Mouse (Mus musculus): ENCODE data around the gene Gdf7. TPM values are rescaled to one million over a fixed set of nuclear protein-coding genes. Genes with fewer than 3 reads are reported as not detected.

The Gdf7 gene
- total RNA-seq, 2 experiments from 2014 or later: not detected

DNA sequence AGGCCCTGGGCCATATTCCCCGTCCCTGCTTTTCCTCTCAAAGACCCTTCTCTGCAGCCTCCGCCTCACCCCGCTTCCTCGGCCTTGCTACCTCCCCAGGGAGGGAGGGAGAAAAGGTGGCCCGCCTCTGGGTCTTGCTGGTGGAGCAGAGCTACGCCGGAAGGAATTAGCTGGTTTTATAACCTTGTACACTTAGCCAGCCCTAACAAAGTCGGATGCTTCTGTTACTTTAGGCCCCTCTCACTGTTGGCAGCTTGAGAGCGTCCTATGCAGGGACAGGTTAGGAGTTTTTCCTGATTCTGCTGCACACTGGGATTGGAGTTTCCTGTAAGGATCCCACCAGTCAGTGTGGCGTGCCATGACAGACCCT lies 1.7 kb downstream of the Gdf7 start:
- ATAC-seq (replicated peaks; ENCODE audit: low FRiP score, low TSS enrichment, poor library complexity, severe bottlenecking): no peak

DNA sequence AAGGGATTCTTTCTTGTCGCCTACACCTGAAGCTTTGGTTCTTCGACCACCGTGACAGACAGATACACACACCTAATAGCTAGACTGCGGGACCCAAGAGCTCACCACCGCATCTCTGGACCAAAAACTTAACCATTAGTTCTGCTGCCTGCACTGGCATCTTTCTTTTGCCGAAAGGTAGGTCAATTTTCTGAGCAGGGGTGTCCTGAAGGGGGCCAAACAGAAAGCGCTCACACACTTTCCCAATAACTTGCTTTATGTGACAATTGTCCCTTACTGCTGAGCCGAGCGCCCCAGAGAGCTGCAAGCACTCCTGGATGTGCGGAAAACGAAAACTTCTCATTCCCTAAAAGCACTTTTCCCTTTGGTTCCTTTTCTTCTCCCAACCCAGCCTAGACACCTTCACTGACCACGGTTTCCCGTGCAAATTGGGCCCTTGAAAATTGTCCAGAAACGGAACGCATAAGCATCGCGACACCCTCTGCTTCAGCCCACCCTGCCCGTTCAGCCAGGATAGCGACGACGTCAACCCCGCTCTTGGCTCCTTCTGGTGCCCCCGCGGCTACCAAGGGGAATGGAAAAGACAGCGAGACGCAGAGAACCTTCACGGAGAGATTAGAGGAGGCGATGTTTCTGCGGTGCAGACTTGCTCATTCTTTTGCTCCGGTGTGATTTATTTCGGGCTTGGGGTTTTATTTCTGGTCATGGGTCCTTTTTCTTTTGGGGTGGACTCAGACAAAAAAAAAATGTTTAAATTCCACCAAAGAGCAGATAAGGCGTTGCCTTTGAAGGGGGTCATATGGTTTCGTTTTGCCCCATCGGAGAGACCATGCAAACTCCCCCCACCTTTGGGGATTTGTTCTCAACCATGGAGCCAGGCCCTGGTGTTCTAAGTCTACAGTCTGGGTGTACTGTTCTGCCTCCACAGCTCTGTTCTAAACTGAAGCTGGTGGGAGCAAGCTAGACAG lies 2.3 kb downstream of the Gdf7 start:
- no peak for ATAC-seq (replicated peaks; ENCODE audit: low FRiP score, low TSS enrichment, poor library complexity, severe bottlenecking)

DNA sequence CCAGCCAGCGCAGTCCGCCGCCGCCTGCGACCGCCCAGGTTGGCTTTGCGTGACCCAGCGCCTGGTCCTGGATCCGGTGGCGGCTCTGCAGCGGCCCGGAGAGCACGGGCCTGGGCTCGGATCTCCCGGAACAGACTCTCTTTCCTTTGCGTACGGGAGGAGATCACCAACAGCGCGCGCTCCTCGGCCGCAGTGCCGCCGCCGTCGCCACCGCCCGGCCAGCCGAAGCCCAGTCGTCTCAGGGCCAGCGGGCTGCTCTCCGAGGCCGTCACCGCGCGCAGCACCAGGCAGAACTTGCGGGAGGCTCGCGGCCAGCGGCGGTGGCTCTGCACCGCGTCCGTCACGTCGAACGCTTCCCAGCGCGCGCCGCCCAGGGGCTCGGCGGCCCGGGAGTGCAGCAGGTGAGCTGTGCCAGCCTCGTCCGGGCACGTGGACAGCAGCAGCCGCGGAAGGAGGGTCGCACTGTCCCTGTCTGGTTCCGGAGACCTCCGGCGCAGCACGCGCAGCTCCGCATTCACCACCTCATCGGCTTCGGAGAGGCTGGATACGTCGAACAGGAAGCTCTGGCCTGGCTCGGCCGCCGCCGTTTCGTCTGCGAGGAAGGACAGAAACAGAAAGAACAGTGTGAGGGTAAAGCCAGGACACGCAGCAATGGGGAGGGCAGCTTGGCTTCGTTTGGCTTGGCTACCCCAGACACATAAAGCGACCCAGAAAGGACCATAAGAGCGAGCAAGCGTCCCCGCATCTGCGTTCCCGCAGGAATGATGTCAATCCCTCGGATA lies 3.2 kb downstream of the Gdf7 start:
- ATAC-seq (replicated peaks; ENCODE audit: low FRiP score, low TSS enrichment, poor library complexity, severe bottlenecking): no peak

DNA sequence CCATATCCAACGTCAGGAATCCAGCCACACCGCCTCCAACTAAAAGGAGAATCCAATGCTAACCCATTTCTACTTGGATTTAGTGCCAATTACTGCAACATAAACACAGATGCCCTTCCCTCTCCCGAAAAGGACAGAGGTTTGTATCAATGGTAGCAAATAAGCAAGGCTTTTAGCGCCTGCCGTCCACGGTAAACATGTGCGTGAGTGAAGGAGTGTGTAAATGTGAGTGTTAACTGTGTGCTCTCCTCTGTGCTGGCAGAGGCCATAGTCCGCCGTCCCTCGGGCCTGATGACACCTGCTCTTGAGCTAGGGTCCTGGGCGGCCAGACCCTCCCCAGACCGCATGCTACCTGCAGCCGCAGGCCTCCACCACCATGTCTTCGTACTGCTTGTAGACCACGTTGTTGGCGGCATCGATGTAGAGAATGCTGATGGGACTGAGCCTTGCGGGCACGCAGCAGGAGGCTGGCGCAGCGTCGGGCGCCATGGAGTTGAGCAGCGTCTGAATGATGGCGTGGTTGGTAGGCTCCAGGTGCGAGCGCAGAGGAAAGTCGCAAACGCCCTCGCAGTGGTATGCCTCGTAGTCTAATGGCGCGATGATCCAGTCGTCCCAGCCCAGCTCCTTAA lies 4.1 kb downstream of the Gdf7 start:
- ATAC-seq (replicated peaks; ENCODE audit: low FRiP score, low TSS enrichment, poor library complexity, severe bottlenecking): no peak

DNA sequence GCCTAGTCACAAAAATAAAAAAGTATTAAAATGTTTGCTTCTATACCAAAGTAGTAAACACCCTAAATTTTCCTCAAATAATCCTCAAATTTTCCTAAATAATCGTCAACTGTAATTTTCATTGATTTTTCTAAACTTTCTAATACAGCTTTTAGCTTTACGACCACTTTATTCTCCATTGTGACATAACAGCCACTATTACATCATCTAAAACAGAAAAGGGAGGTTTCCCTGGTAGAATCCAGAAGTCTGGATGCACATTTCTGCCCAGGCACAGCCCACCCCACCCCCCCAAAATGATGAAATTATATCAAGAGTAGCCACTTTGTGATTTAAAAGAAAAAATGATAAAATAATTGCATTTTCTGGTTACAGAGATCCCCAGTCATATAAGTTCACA lies 5.6 kb downstream of the Gdf7 start:
- no peak for ATAC-seq (replicated peaks; ENCODE audit: low FRiP score, low TSS enrichment, poor library complexity, severe bottlenecking)

DNA sequence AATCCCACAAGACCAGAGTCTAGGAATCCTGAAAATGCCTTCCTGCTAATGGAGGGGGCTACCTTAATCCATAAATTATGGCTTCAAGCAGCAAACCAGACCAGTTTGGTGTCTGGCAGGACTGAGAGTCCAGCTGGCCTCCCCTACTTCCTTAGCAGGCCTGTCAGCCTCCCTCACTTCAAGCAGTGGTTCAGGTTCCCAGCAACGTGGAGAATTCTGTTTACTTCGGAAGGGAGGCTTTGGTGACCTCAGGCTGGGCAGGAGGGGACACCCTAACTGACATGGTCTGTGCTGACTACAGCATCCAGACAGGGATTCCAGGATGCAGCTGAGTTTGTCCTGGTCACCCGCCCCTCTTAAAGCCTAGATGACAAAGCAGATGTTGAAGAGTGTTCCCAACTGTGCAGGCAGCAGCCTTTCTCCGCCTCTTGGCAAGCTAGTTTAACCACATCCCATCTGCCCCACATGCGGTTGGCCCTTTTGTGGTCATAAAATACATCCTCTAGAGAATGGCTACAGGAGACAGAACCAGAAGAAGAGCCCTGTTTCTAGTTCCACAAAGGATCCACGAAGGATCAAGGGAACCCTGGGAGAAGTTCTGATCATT lies 6.3 kb downstream of the Gdf7 start:
- ATAC-seq (replicated peaks; ENCODE audit: low FRiP score, low TSS enrichment, poor library complexity, severe bottlenecking): peak; percentile 45

DNA sequence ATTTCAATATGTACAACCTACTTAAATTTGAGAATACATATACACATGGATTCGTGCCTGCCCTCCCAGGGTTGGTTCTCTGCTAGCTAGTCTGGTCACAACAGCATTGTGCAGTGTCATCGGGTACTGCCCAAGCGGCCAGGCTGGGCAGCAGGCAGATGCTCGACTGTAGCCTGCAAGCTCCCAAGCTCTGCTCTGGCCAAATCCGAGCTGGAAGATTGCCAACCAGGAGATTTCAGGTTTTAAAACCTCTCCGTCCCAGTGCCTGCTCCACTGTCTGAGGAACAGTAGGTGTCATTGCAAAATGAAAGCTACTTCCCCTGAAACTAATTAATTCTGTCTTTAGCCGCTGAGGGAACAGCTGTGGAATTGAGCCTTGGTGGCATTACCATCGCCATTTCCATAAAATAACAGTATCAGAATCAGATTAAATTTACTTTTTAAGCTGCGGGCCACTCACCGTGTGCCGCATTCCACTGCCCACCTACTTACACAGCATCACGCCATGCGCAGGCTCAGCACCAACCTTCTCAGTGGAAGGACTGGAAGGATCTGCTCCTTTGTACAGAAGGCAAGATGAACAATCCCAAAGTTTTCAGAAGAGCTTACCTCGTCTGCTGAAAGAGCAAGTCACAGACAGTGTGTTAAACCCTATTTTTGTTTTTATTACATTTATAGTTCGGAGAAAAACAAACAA lies 10.4 kb downstream of the Gdf7 start:
- no peak for ATAC-seq (replicated peaks; ENCODE audit: low FRiP score, low TSS enrichment, poor library complexity, severe bottlenecking)

DNA sequence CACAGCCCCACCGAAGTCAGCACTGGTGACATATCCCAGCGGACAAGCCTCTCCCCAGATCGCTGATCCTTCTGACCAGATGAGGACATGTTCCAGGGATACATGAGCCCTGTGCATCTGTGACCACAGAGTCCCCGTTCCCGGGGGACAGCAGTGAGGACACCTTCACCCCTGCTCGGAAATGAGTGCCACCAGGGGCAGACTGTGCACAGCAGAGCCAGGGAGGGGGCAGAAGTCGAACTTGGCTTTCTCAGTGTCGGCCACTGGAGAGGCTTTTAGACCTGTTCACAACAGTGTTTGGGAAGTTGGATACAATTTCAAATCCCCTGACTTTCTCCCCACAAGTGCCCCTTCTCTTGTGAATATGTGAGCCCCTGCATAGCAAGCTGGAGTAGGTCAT lies 12.3 kb downstream of the Gdf7 start:
- ATAC-seq (replicated peaks; ENCODE audit: low FRiP score, low TSS enrichment, poor library complexity, severe bottlenecking): no peak

DNA sequence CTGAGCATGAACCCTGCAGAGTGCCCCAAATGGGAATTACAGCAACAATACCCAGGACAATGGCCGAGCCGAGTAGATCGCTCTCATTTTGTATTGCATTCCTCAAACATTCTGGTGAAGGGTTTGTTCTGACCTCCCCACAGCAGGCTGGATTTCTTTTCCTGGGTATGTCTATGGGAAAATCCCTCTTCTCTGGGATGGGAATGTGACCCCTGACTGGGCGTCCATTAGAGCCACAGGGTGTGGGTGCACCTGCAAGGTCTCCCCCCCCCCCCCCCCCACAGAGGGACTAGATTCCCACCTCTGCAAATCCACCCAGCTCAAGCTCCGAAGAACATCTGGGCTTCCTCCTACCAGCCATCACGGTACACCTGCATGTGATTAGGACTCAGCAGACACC lies 12.7 kb downstream of the Gdf7 start:
- no peak for ATAC-seq (replicated peaks; ENCODE audit: low FRiP score, low TSS enrichment, poor library complexity, severe bottlenecking)

DNA sequence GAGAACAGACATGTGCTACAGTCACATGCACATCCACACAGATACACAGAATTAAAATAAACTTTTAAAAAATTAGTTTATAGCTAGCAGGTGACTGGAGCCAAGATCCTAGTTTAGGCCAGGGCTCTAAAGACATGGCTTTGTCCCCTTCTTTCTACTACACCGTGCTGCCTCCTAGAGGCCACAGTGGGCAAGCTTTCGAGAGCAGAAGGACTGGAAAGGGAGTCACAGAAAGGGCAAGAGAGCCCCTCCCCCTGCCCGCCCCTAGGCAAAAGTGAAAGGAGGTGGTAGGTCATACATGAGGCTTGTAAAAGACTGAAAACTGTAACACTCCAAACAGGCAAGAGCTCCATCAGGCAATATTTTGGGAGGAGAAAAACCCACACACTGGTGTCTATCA lies 13.8 kb downstream of the Gdf7 start:
- no peak for ATAC-seq (replicated peaks; ENCODE audit: low FRiP score, low TSS enrichment, poor library complexity, severe bottlenecking)

DNA sequence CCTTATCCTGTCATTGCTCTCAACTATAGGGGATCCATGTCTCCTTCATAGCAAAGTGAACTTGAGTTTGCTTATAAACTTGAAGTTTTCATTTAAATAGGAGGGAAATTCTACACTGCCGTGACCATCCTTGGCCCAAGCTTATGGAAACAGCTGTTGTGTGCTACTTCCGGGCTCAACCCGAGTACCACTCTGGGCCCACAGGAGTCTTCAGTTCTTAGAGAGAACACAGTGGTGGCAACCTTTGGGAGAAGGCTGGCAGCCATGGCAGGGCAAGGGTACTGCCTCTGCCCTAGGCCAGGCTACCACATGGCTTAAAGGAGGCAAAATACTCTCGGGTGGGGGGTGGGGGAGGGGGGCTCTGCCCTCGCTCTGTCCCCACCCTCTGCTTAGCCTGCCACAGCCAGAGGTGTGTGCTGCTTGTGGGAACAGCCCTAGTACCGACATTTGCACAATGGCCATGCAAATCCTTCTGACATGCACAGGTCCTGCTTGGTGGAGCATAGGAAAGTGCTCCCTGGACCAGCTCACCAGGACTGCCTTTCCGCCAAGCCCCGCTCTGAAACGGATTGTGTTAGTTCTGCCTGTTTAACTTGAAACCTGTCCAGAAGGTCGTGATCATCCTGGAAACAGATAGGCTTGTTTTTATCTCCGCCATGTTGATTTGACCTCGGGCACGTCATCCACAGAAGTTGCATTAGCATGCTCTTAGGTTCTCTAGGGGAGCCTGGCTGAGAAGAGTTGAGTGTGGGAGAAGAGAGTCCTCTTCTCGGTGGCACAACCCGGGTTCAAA lies 20.3 kb downstream of the Gdf7 start:
- ATAC-seq (replicated peaks; ENCODE audit: low FRiP score, low TSS enrichment, poor library complexity, severe bottlenecking): no peak

DNA sequence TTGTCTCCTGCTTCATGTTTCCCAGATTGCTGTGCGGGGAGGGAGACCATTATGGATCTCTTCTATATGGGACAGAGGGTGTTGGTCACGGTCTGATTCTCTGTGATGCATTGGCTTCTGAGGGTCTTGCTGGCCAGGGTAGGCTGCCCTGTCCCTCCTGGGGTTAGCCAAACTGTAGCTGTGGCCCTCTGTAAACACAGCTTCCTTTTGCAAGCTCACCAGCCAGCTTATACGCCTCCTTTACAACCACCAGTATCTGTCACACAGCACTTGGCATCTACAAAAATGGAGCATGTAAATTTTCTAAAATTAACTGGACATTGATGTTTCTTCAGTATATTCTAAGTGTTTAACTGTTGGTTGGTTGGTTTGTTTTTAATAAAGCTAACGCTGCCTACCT lies 26.3 kb downstream of the Gdf7 start:
- ATAC-seq (replicated peaks; ENCODE audit: low FRiP score, low TSS enrichment, poor library complexity, severe bottlenecking): no peak

DNA sequence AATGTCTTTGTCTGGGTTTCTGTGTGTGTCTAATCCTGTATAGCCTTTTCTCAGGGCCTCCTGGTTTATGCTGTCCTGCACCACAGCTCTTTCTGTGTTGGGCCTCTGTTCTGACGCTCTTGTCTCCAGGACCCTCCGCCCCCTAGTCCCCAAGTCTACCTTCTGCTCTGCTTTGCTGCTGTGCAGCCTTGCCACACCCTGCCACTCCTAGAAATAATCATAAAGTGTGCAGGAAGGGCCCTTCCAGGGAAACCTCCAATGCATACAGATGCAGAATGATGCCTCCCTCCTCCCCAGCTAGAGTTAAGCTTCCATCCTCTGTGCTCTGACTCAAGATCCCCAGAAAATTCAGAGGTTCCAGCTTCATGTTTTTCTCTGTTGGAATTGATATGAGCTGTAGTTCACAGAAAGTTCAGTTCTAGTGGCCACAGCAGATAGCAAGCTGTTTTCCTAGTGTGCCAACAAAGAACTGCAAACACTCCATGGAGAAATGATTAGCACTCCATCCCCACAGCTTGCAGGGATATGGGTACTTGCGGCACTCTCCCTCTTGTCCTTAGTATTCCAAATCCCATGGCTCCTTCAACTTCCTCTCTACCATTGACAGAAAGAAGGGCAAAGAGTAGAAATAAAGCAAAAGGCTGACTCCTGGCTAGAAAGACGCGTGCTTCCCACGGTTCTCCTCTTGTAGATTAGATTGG lies 28.1 kb downstream of the Gdf7 start:
- ATAC-seq (replicated peaks; ENCODE audit: low FRiP score, low TSS enrichment, poor library complexity, severe bottlenecking): no peak

DNA sequence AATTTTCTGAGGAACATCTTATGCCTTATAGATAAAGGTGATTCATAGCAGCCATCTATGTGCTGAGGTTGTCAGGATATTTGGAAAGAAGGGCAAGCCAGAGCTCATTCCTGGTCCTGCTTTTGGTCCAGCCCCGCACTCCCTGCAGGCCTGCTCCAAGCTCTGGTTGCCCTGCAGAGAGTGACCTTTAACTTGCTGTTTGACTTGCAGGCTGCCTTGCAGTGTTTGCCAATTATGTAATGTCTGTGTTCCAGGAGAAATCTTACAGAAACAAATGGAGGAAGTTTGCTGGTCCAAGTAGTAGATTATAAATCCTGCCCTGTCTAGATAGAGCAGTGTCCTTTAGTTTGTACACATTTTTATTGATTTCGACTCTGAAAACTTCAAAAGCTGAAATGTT lies 30.3 kb downstream of the Gdf7 start:
- no peak for ATAC-seq (replicated peaks; ENCODE audit: low FRiP score, low TSS enrichment, poor library complexity, severe bottlenecking)

DNA sequence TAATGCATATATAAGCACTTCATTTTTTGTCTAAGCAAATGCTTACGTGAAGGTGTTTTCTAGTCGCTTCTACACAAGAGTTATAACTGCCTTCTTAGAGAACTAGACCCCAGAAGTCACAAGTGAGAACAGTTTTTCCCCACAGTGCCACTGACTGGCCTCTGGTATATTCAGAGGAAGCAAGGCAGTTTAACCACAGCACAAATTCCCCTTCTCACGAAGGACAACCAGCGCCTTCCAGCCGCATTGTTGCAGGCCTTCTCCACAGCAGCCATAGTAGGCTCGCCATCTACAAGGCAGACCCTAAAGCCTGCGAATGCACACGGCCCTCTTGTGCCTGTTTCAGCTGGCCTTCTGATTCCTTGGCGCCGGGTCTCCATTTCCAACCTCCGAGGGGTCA lies 32.1 kb downstream of the Gdf7 start:
- no peak for ATAC-seq (replicated peaks; ENCODE audit: low FRiP score, low TSS enrichment, poor library complexity, severe bottlenecking)

DNA sequence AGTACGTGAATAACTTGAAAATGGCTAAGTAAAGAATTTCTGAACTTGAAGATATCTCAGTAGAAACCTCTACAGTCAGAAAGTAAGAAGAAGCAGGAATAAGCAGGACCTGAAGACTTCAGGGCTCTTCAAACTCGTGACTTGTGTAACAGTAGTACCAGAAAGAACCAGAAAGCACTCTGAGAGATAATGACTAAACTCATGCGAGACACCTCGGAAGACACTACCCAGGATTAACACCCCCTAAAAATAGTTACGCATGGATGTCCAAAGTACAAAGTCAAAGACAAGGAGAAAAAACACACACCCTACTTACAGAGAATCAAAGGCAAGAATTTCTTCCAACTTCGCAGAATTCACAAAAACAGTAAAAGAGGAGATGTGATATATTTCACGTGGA lies 35.4 kb downstream of the Gdf7 start:
- no peak for ATAC-seq (replicated peaks; ENCODE audit: low FRiP score, low TSS enrichment, poor library complexity, severe bottlenecking)

DNA sequence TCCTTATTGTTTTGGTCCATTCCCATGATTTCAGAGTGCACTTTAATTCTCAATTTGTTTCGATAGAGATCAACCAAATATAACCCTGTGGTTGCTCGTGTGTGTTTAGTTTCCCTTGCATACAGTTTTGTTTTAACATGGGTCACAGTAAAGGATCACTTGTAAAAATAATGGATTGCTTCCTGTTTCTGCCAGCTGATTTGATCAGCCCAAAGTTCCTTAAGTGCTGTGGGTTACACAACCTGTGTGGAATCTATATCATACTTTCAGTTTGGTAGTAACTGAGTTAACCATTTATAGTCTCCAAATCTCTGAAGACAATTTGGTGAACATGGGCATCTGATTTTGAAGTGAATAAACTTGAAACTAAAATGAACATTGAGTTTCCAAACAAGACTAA lies 41.5 kb downstream of the Gdf7 start:
- no peak for ATAC-seq (replicated peaks; ENCODE audit: low FRiP score, low TSS enrichment, poor library complexity, severe bottlenecking)
